Mouse (Mus musculus): ENCODE results near the gene Rora.

Rora gene

DNA sequence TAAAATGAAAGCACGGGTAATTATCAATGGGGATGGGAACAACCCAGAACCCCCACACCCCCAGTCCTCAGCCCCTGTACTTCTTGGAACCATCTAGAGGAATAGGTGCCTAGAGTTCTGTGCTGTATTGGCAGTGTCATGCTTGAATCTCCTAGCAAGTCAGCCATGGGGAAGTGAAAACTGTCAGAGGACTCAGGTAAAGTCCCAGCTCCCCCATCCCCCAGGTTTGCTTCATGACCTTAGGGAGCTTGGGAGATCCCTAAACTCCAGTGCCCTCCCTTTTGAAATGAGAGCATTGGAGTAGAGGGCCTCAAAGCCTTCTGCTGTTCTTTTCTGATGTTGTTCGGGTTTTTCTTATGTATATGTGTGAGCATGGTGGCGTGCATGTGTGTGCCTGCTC lies 294.6 kb downstream of the Rora start:
- DNase-seq (ENCODE audit: low read depth, low spot score) = no peak

DNA sequence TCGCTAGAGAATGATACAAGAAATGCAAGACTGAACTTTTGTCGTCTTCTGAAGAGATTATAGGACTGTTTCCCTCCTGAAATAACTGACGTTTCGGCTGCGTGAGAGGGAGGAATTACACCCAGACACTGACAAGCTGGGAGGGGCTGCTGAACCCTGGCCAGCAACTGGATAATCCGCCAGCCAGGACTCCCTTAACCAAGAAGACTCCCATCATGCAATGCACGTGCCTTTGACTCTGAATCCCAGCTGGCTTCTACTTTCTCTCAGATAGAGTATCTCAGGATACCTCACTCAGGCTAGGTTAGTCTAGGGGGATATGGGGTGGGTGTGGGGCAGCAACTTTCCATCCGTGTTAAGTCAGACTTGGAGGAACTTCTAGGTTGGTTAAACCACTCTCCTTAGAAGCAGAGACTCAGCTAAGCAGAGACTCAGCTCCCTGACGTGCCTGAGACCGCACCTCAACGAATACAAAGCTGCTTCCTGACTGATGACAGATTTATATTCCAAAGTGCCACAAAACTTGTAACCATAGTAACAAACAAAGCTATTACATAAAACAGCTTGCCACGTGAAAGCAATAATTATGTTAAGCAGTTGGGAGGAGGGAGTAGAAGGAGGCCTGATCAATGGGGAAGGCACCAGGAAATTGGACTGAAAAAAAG lies 302.8 kb downstream of the Rora start:
- DNase-seq (ENCODE audit: low read depth, low spot score) = peak; percentile 27

DNA sequence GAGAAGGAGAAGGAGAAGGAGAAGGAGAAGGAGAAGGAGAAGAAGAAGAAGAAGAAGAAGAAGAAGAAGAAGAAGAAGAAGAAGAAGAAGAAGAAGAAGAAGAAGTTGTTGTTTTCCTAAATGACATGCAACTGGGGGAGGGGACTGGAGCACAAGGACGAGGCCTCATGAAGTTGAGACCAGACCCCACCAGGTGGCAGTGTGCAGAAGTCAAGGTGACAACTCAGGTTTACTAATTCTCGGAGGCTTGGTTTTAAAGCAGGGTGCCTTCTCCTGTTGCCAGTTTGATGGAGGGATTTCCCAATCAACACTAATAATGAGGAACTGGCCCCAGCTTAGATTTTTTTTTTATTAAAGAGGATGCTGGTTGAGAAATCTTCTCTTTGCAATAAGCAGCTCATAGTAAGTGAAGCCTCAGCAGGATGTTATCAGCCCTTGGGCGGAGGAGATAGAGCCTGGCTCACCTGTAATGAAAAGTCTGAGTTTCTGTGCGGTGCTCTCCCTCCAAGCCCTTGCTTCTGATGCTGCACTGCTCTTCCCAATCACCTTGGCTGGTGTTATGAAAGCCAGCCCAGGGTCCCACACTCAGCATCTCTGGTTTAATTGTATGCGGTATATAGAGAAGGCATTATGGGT lies 303.5 kb downstream of the Rora start:
- DNase-seq (ENCODE audit: low read depth, low spot score) = peak; percentile 52

DNA sequence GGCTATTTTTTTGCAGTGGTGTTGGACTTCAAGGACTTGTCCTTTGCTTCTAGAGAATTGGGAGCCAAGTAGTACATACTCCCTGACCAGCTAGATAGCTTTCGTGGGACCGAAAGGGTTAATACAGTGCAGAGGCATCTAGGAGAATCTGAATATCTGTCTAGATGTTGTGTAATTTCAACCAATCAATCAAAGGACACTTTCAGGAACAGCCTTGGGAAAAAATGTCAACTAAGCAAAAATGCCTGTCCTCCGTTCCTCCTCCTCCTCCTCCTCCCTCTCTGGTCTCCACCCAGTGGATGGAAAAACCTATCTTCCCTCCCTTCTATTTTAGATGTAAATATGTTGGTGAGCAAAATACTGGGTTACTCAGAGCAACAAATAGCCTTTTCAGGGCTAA lies 304.2 kb downstream of the Rora start:
- no peak for DNase-seq (ENCODE audit: low read depth, low spot score)

DNA sequence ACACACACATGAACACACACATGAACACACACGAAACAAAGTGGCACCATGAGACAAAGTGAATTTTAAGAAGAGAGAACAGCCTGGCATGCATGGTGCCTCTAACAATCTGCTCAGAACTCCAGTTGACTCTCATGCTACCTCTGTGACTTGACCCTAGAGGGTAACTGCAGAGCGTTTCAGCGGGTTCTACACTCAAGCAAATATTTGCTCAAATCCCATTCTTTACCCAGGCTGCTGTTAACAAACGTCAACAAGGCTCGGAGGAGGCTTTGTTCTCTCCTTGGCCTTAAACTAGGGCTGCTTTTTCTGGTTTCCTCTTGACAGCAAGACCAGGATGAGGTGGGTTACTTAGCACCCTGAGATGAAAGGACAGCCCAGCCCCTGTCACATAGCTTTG lies 305.3 kb downstream of the Rora start:
- no peak for DNase-seq (ENCODE audit: low read depth, low spot score)

DNA sequence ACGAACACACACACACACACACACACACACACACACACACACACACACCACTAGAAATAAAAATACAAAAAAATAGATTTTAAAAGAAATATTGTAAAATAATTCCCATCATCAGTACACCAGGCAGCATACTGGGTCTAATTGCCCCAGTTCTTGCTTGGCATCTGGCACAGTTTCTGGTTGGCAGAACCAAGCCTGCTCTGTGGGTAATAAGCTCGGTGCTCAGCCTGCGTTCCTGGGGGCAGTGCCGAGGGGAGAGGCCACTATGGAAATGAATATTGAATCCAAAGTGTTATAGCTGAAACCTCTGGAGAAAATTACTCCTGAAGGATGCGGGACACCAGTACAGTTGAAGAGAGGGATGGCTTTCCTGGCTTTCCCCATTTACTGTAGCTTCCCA lies 310.3 kb downstream of the Rora start:
- DNase-seq (ENCODE audit: low read depth, low spot score) = no peak

DNA sequence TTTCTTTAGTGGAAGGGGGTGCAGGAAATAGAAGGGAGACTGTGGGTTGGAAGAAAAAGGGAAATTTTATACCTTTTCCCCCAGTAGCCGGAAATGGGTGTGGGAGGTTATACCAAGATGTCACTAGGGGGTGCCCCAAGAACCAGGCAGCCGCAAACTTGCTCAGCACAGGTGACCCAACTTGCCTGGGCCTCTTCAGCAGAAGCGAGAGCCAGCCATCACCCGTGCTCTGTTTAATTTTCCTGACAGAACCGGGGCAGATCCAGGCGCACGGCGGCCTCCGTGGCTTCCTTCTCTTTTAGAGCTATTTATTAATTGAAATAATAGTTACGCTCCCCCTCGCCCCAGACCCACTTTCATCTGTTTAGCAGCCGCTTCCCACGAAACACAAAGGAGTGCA lies 313.0 kb downstream of the Rora start:
- DNase-seq (ENCODE audit: low read depth, low spot score) = no peak

DNA sequence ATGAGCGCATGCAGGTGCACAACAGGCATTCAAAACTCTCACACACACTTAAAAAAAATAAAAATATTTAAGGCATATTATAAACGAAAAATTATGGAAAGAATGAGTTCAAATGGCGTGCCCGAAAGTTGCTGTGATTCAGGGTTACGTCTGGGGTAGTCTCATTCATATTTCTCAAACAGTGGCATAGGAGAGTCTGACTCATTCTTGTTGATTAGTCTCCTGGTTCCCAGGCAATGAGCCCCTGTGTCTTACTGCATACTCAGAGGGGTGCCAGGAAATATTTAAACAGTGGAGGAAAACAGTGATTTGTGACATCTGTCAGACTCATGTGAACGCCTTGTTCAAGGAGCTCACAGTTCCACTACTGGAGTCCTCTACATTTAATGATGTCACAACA lies 316.5 kb downstream of the Rora start:
- DNase-seq (ENCODE audit: low read depth, low spot score) = no peak

DNA sequence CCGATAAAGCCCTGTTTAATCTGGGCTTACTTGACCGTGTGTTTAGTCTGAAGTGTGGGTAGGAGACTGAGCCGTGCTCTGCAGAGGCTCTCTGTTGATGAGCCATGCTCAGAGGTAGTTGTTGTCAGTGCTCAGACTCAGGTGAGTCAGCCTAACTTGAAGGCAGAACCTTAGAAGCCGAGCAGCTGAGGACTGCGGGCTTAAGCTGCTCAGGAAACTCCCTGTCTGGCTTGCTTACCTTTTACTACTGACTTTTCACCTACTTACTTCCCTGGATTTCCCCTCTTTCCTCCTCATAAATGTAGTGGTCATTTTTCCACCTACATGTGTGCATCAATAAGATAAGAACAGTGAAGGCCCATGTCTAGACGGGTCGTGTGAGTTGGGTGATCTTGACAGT lies 318.7 kb downstream of the Rora start:
- no peak for DNase-seq (ENCODE audit: low read depth, low spot score)

DNA sequence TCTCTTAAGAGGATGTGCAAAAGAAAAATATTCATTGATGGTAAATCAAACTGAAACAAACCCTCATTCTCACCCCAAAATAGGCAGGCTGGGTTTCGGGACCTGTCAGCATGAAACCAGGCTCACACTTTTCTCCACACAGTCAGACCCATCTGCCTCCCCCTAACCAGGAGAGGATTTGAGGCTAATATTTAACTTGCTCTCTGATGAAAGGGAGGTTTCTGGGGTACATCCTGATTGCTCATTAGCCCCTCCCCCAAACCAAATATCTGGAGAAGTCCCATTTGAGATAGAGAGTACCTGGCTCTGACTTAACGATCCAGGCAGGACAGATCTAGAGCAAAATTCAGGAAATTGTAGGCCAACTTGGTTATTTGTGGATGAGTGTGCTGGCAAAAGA lies 320.9 kb downstream of the Rora start:
- no peak for DNase-seq (ENCODE audit: low read depth, low spot score)

DNA sequence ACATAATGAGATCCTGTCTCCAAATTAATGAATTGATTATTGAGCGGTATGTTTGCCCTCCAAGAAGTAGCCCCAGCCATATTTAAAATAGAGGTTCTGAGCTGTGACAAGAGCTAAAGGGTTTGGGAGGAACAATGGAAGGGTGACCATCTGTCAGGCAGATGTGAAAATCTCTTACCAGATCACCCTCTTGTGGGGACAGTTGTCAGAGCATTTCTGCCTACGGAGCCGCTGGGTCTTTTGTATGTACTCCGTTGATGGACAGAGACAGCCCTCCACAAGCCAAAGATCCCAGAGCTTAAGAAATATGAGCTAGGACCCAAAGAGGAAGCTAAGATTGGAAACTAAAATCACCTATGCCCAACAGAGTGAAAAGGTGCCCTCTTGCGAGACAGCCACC lies 322.6 kb downstream of the Rora start:
- peak; percentile 36 for DNase-seq (ENCODE audit: low read depth, low spot score)

DNA sequence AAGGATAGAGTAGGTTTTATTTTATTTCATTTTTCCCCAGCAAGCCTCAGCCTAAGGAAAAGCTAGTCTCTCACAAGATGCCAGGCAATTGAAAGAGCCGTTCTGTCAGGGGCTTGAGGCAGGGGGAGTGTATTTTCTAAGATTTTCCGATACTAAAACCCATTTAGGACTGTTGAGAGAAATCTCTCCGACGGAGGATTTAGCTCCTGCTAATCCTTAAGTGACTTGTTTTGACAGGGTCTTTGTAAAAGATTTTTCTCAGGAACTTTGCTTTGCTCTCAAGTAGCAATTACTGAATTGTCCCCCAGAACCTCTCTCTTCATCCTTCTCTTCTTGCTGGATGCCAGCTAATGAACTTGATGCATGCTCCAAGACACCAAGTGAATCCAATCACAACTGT lies 323.3 kb downstream of the Rora start:
- DNase-seq (ENCODE audit: low read depth, low spot score) = no peak

DNA sequence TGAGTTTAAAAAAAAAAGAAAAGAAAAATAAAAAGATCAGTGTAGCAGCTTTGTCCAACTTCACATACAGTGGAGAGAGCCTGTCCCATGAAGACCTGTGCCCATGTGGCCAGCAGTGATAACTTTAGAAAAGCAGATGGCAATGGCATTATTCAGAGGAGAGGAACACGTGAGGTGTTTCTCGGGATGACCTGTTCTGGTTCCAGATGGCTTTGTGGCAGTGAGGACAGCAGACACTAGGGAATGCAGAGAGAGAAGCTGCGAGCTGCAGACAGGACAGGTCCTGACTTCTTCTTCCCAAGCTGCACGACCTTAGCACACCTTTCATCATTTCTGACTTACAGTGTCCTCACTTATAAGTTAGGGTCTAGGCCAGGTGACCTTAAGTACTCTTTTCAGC lies 325.1 kb downstream of the Rora start:
- no peak for DNase-seq (ENCODE audit: low read depth, low spot score)

DNA sequence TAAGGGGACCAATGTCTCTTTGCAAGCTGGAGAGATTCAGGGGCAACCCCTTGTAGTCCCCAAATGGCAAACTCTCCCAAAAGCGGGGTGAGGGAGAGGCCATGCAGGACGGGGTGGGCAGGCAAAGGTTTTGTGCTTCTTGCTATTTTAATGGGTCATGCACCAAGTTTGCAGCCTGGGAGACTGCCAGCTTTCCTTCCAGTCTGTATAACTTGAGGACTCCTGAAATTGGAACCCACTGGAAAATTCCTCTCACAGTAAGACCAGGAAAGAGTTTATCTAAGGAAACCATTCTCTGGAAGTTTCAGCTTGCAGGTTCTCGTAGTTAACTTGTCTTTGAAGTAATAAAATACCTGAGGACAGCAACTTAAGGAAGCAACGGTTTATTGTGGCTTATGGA lies 326.5 kb downstream of the Rora start:
- DNase-seq (ENCODE audit: low read depth, low spot score) = no peak

DNA sequence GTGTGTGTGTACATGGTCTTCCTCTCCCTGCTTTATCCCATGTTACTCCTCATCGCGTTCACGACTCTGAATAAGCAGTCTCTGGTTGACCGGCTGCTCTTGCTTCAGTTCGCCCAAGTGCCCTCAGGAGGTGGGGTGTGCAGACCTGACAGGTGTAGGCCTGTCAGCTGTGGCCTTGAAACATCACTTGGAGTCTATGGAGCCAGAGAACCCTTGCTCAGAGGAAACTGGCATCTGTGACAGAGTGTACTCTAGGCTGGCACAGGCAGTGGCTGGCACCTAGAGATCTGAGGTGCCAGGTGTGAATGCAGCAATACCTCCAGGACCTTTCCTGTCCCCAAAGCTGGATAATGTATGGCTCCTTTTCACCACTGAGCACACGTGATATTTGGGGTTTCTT lies 331.5 kb downstream of the Rora start:
- DNase-seq (ENCODE audit: low read depth, low spot score) = no peak

DNA sequence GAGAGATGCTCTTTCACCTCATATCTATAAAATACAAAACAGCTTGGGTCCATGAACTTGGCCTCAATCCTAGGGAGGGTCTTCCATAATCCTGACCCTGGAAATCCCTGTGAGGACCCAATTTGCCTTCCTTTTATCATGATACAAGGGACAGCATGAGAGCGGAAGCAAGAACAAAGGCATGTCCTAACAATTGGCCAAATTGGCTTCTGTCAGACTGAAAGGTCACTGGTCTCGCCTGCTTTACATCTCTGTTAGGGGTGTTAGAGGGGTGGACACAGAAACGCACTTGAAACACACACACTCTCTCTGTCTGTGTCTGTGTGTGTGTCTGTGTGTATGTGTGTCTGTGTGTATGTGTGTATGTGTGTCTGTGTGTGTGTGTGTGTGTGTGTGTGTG lies 332.2 kb downstream of the Rora start:
- DNase-seq (ENCODE audit: low read depth, low spot score) = no peak

DNA sequence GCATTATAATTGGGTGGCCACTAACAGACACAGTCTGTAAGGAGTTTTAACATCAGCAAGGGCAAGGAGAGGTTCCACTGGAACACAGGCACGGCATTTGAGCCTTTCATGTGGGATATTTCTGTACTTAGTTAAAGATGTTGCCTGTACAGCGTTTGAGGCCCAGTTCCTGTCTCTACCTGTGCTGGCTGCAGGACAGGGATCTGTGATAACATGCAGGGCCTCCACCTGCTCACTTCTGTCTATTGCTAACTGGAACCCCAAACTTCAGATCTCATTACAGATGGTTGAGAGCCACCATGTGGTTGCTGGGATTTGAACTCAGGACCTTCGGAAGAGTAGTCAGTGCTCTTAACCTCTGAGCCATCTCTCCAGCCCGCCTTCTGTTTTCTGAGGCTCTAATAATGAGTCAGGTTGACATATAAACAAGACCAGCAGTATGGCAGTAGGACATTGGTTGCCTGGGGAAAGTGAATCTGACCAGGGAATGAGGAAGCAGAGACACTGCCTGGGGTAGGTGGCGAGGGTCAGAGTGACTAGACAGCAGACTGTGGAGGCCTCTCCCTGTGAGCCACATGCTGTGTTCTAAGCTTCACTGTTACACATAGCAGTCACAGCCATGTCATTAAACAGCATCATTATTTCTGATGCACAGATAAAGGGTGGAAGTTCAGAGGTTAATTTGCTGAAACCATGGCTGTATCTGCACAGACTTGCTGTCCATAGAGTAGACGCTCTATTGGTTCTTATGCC lies 333.9 kb downstream of the Rora start:
- no peak for DNase-seq (ENCODE audit: low read depth, low spot score)

DNA sequence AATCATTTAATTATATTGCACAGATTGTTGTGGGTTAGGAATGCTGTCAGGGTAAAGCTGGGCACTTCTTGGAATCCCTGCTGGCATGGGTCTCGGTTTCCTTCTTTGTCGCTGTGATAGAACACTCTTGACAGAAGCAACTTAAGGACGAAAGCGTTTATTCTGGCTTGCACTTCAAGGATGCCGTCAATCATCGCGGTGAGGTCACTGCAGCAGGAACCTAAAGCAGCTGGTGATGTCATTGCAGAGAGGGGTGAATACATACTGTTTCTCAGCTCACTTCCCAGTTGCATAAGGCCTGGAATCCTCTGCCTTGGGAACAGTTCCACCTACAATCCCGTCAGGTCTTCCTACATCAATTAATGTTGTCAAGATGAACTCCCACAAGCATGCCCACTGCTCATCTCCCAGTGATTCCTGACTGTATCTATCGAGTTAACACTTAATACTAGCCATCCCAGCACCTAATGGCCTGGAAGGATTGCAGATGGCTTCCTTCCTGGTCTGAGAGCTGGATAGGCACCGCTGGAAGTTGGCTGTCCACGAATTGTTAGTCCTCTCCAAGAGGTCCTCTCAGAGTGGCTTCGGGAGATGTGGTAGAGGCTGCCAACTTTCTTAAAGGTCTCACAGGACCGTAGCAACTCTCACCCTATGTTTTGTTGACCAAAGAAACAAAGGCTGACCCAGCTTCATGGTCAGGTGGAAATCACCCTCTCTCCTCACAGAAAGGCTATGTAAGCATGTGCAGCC lies 334.8 kb downstream of the Rora start:
- no peak for DNase-seq (ENCODE audit: low read depth, low spot score)

DNA sequence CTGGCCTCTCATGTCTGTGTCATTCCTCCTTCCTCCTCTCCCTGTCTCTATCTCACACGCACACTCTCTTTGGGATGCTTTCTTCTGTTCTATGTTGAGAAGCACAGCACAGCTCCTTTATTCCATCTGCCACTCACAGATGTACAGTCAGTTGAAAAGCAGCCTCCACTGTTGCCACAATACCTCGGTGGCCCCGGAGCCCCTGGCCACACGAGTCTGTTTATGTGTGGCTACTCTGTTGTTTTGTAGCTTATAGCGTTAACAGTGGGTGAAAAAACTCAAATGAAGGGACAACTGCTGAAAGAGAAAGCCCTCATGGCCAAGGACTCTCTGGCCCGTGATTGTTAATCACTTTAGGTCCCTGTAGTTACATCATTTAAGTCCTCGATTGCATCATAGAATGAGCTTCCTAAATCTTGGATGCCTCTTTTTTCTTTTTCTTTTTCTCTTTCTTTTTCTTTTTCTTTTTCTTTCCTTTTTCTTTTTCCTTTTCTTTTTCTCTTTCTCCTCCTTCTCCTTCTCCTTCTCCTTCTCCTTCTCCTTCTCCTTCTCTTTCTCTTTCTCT lies 336.4 kb downstream of the Rora start:
- DNase-seq (ENCODE audit: low read depth, low spot score) = no peak

DNA sequence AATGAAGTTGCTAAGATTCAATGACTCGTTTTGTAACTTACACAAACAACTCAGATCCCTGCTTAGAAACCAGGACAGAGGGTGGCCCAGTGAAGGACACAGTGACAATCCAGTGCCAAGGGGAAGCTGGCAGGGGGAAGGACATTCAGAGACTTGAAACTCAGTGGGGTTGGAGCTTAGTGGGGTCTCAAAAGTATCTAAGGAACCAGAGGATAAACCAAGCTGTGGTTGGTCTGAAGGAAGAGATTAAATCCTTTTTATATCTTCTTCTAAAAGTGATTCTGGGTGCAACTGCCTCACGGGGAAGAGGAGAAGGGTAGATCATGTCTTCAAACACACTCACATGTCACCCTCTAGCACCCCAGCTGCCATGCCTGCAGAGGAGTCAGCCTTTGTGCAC lies 340.3 kb downstream of the Rora start:
- DNase-seq (ENCODE audit: low read depth, low spot score) = no peak

DNA sequence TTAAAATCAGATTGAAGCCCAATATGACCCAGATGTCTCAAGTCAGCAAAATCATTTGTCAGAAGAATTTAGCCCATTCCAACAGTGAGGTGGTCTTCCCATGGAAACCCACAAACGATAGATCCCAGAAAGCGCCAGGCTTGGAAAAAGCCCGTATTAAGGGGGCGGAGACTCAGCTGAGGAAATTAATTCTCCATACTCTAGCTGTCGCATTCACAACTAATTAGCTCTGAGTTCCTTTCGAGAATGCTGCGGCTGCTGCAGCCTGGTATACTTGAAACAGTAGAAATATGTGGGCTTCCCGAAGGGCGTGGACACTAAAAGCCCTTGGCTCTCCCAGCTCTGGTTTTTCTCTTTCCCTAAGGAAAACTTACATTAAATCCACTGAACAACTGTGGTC lies 345.4 kb downstream of the Rora start:
- DNase-seq (ENCODE audit: low read depth, low spot score) = no peak

DNA sequence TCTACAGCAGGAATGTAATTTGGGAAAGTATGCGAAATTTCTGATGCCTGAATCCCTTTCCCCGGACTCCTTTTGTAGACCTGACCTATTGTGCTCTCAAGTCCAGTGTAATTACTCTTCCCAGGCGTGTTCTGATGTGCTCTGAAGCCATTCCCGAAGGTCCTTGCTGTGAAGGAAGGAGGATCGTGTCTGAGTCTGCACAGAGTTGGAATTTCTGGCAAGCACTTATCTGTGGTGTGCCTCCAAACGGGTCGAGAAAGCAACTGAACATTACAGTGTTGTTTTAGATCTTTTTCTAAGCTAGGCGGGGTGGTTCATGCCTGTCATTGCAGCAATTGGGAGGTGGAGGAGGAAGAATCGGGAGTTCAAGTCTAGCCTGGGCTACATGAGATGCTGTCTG lies 350.9 kb downstream of the Rora start:
- no peak for DNase-seq (ENCODE audit: low read depth, low spot score)
